Mouse (Mus musculus): ENCODE results near the gene Dkk3.
"Not testable (repeated sequence)": the region's sequence is repeated elsewhere in the genome, so short reads cannot be mapped to it uniquely, and the experiment has no call there.

Gene Dkk3

GRCm38 (mm10) chr7:112180235-112180705 lies 21.4 kb upstream of the Dkk3 start:
- POLR2A ChIA-PET = interaction anchor here in 3 of 4 experiments (0.6 to 1.7 kb wide), 18 partner anchors 14 to 1717 kb away, joined by 3 to 5 read pairs (median 4); partner anchors contain the start of genes Dkk3 (in 2 of the 3) and Usp47 (in 1 of the 3)
- CTCF ChIA-PET = interaction anchor here (0.5 to 2.9 kb wide), 70 partner anchors 8 to 1453 kb away, joined by 3 to 50 read pairs (median 4); partner anchors contain the start of genes Dkk3 (in 2 of the 4), Usp47 (in 2 of the 4), Mical2 (in 1 of the 4) and Tead1 (in 1 of the 4)

GRCm38 (mm10) chr7:112176627-112177026 lies 17.8 kb upstream of the Dkk3 start:
- POLR2A ChIA-PET = interaction anchor here in 1 of 4 experiments (0.7 kb wide), 1 partner anchor 885 kb away, joined by 4 read pairs; no protein-coding TSS in a partner anchor
- CTCF ChIA-PET = no interaction called here

GRCm38 (mm10) chr7:112172669-112173068 lies 13.8 kb upstream of the Dkk3 start:
- ChIA-PET CTCF (no interaction called here), POLR2A (no interaction called here)

GRCm38 (mm10) chr7:112169955-112170692 lies 11.3 kb upstream of the Dkk3 start:
- CTCF ChIA-PET = interaction anchor here (0.5 to 2.7 kb wide), 6 partner anchors 10 to 96 kb away, joined by 3 to 11 read pairs (median 4); no protein-coding TSS in a partner anchor
- POLR2A ChIA-PET = interaction anchor here in 1 of 4 experiments (0.9 kb wide), 1 partner anchor 9 kb away, joined by 4 read pairs; no protein-coding TSS in a partner anchor

- POLR2A ChIA-PET = no interaction called here
- CTCF ChIA-PET = no interaction called here
These were observed 6.7 kb upstream of the Dkk3 start for GRCm38 (mm10) chr7:112165593-112165992.

- POLR2A ChIA-PET, CTCF ChIA-PET: not testable (repeated sequence)
These were observed 6.2 kb upstream of the Dkk3 start for GRCm38 (mm10) chr7:112165032-112165431.

- ChIA-PET POLR2A (no interaction called here), CTCF (no interaction called here)
These were observed 5.6 kb upstream of the Dkk3 start for GRCm38 (mm10) chr7:112164430-112164829.

GRCm38 (mm10) chr7:112159835-112160234 lies 978 bp upstream of the Dkk3 start:
- ChIA-PET CTCF (interaction anchor here in 3 of 4 experiments (0.5 to 3.4 kb wide), 5 partner anchors 11 to 152 kb away, joined by 3 to 13 read pairs (median 5); no protein-coding TSS in a partner anchor), POLR2A (interaction anchor here in 2 of 4 experiments (0.7 to 3.5 kb wide), 2 partner anchors 21 to 74 kb away, joined by 3 to 24 read pairs; no protein-coding TSS in a partner anchor)

- POLR2A ChIA-PET = interaction anchor here in 3 of 4 experiments (0.7 to 3.5 kb wide), 14 partner anchors 8 to 60 kb away, joined by 3 to 24 read pairs (median 4); no protein-coding TSS in a partner anchor
- CTCF ChIA-PET = interaction anchor here (0.6 to 3.4 kb wide), 10 partner anchors 14 to 308 kb away, joined by 3 to 13 read pairs (median 4); no protein-coding TSS in a partner anchor
These were observed 528 bp downstream of the Dkk3 start for GRCm38 (mm10) chr7:112158316-112158741.

- ChIA-PET CTCF (interaction anchor here (0.6 to 3.4 kb wide), 6 partner anchors 22 to 73 kb away, joined by 3 to 13 read pairs (median 4); no protein-coding TSS in a partner anchor), POLR2A (interaction anchor here in 3 of 4 experiments (0.7 to 3.5 kb wide), 10 partner anchors 15 to 530 kb away, joined by 3 to 24 read pairs (median 4); no protein-coding TSS in a partner anchor)
These were observed 1.1 kb downstream of the Dkk3 start for GRCm38 (mm10) chr7:112157584-112158315.

- CTCF ChIA-PET = interaction anchor here in 1 of 4 experiments (0.6 kb wide), 2 partner anchors 16 to 978 kb away, joined by 5 to 6 read pairs; no protein-coding TSS in a partner anchor
- POLR2A ChIA-PET = interaction anchor here in 2 of 4 experiments (0.6 to 1.0 kb wide), 2 partner anchors 12 to 79 kb away, joined by 4 read pairs; no protein-coding TSS in a partner anchor
These were observed 3.7 kb downstream of the Dkk3 start for GRCm38 (mm10) chr7:112155194-112155593.

GRCm38 (mm10) chr7:112154445-112154844 lies 4.4 kb downstream of the Dkk3 start:
- ChIA-PET CTCF (interaction anchor here in 1 of 4 experiments (1.5 kb wide), 1 partner anchor 26 kb away, joined by 6 read pairs; no protein-coding TSS in a partner anchor), POLR2A (interaction anchor here in 3 of 4 experiments (1.0 to 1.4 kb wide), 3 partner anchors 11 to 26 kb away, joined by 3 to 5 read pairs (median 4); no protein-coding TSS in a partner anchor)

GRCm38 (mm10) chr7:112149113-112149512 lies 9.7 kb downstream of the Dkk3 start:
- ChIA-PET POLR2A (interaction anchor here in 2 of 4 experiments (0.8 to 1.2 kb wide), 2 partner anchors 9 to 10 kb away, joined by 3 to 5 read pairs; partner anchors contain the start of gene Dkk3 (in 1 of the 2)), CTCF (no interaction called here)

- CTCF ChIA-PET = no interaction called here
- POLR2A ChIA-PET = no interaction called here
These were observed 10.9 kb downstream of the Dkk3 start for GRCm38 (mm10) chr7:112147979-112148378.

- ChIA-PET POLR2A (interaction anchor here in 2 of 4 experiments (0.6 to 2.2 kb wide), 3 partner anchors 14 to 263 kb away, joined by 3 to 5 read pairs (median 4); partner anchors contain the start of gene Dkk3 (in 1 of the 2)), CTCF (no interaction called here)
These were observed 14.1 kb downstream of the Dkk3 start for GRCm38 (mm10) chr7:112144646-112145179.

GRCm38 (mm10) chr7:112143978-112144377 lies 14.9 kb downstream of the Dkk3 start:
- POLR2A ChIA-PET = interaction anchor here in 2 of 4 experiments (1.3 to 2.2 kb wide), 4 partner anchors 11 to 33 kb away, joined by 3 to 5 read pairs (median 4); partner anchors contain the start of gene Dkk3 (in 1 of the 2)
- CTCF ChIA-PET = interaction anchor here in 1 of 4 experiments (0.6 kb wide), 2 partner anchors 14 to 964 kb away, joined by 3 read pairs; no protein-coding TSS in a partner anchor

- POLR2A ChIA-PET = interaction anchor here in 2 of 4 experiments (0.7 to 2.2 kb wide), 5 partner anchors 12 to 32 kb away, joined by 3 to 5 read pairs (median 4); partner anchors contain the start of gene Dkk3 (in 1 of the 2)
- CTCF ChIA-PET = interaction anchor here in 1 of 4 experiments (0.5 kb wide), 1 partner anchor 887 kb away, joined by 3 read pairs; no protein-coding TSS in a partner anchor
These were observed 15.8 kb downstream of the Dkk3 start for GRCm38 (mm10) chr7:112143090-112143500.

- CTCF ChIA-PET = interaction anchor here in 1 of 4 experiments (0.5 kb wide), 1 partner anchor 886 kb away, joined by 3 read pairs; no protein-coding TSS in a partner anchor
- POLR2A ChIA-PET = interaction anchor here in 2 of 4 experiments (1.3 to 2.2 kb wide), 3 partner anchors 12 to 32 kb away, joined by 3 to 5 read pairs (median 4); no protein-coding TSS in a partner anchor
These were observed 16.2 kb downstream of the Dkk3 start for GRCm38 (mm10) chr7:112142616-112143015.

Data from embryonic stem cell, embryonic (primary cell).